Mouse (Mus musculus) hindbrain, postnatal 0 days (tissue): ENCODE measurements around the gene Spata2. TPM values are rescaled to one million over a fixed set of nuclear protein-coding genes. Genes with fewer than 3 reads are reported as not detected.

Experiments
- ATAC-seq: fragments of 200-750 bp; cut with Nextera tagmentation; 2 replicates; pipeline ENCODE4 v1.8.0; 2017; ENCODE audit warnings: mild to moderate bottlenecking, moderate TSS enrichment, moderate library complexity
- DNase-seq: peaks from one replicate; pipeline ENCODE4 v3.0.0-alpha.2; 2015; ENCODE audit warnings: low spot score
- H3K27ac ChIP-seq: fragments of 300-500 bp; sonication (generic); 2 replicates; pipeline ENCODE4 v1.5.1; 2014; ENCODE audit warnings: mild to moderate bottlenecking
- H3K27me3 ChIP-seq: fragments of 300-500 bp; sonication (generic); 2 replicates; pipeline ENCODE4 v1.6.1; 2014; ENCODE audit warnings: low read length, mixed read lengths; ENCODE audit not compliant: insufficient read depth
- H3K36me3 ChIP-seq: fragments of 300-500 bp; sonication (generic); 2 replicates; pipeline ENCODE4 v1.6.1; 2014; ENCODE audit warnings: low read length, mixed read lengths; ENCODE audit not compliant: insufficient read depth
- H3K4me1 ChIP-seq: fragments of 300-500 bp; sonication (generic); 2 replicates; pipeline ENCODE4 v1.6.1; 2014; ENCODE audit warnings: antibody characterized with exemption, low read length, mixed read lengths; ENCODE audit not compliant: insufficient read depth
- H3K4me2 ChIP-seq: fragments of 300-500 bp; sonication (generic); 2 replicates; pipeline ENCODE4 v1.6.1; 2014; ENCODE audit warnings: low read depth, mild to moderate bottlenecking, low read length, moderate library complexity, mixed read lengths
- H3K4me3 ChIP-seq: fragments of 300-500 bp; sonication (generic); 2 replicates; pipeline ENCODE4 v1.5.1; 2014; ENCODE audit warnings: low read length
- H3K9ac ChIP-seq: fragments of 300-500 bp; sonication (generic); replicated peaks from 2 replicates; pipeline ENCODE4 v1.6.1; 2014; ENCODE audit warnings: mild to moderate bottlenecking, low read length, moderate library complexity, mixed read lengths
- H3K9me3 ChIP-seq: fragments of 300-500 bp; sonication (generic); 2 replicates; pipeline ENCODE4 v1.6.1; 2016; ENCODE audit warnings: low read length, mixed read lengths
- CTCF ChIP-seq: IDR thresholded peaks from 2 replicates; pipeline ENCODE4 v1.5.1; 2016; ENCODE audit warnings: antibody characterized with exemption, control low read depth, low read depth
- WGBS: fragments of 180-500 bp; shearing (Covaris S2); extraction: QIAGEN DNeasy Blood & Tissue Kit; methylation state at CpG from one replicate; pipeline ENCODE4 v1.1.7; 2014; 5-methylcytosine and 5-hydroxymethylcytosine counted together
- polyA plus RNA-seq: library from polyadenylated mRNA; unstranded; fragments of >200 nt; fragmentation: Nextera tagmentation; extraction: Ambion mirVana; gene quantifications from 2 replicates; pipeline ENCODE4 v1.2.1, GENCODE M21; 2015
- total RNA-seq: library from RNA; depleted of rRNA; stranded (reverse); fragments of >200 nt; gene quantifications from 2 replicates; pipeline ENCODE4 v1.2.3, GENCODE M21; 2014

Gene Spata2
- total and polyA plus RNA-seq, 2 experiments from 2014 or later = 29.4 to 41.3 TPM

DNA sequence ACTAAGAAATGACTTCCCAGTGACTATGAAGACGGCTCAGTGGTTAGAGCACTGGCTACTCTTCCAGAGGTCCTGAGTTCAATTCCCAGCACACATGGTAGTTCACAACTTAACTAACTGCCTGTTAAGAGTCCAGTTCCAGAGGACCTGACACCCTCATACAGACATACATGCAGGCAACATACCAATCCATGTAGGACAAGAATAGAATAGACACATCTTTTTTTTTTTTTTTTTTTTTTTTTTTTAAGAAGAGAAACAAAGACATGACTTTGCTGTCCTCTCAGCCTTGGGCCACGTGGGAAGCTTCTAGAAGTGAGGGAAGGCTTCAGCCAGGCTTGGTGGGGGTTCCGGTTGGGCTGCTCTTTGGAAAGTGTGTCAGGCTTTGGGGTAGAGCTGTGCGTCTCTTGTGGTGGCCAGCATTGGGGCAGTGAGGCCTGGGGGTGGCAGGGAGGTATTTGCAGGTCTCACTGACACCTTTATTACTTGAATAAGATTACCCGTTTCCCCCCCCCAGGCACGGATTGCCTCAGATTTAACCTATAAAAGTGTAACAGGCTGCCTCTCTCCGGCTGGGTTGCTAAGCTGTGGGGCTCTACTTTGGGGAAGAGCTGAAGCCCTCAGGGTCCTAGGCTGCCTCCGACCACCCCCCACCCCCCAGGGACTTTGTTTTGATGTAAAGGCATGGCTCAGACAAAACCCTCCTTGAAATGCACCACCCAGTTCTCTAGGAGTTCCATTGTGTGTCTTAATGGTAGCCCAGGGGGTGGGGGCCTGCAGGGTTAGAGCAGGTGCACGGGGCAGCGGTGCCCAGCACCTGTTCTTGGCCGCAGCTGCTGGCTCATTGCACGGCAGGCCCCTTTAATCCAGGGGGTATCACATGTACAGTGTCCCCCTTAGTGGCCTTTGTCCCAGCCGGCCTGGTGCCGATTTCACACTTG is 47.1 kb upstream of the Spata2 start:
- TF ChIP-seq CTCF = no peak
- Histone ChIP-seq H3K9me3 (no peaks in the 10 kb centered on the region), H3K4me2 (peak overlapping the region; percentile 71), H3K36me3 (no peaks in the 10 kb centered on the region), H3K4me1 (0 out of 2 replicates have a peak, but pooled peaks cover 4% of the 10 kb centered on the region), H3K27ac (no peak overlapping the region), H3K9ac (0 out of 2 replicates have a peak overlapping the region, but pooled peaks have one; percentile 17), H3K4me3 (peak overlapping the region; percentile 6; the same call in 1 of the 2 replicates), H3K27me3 (peaks cover 19% of the 10 kb centered on the region; the same call in 1 of the 2 replicates)
- DNase-seq = no peak
- WGBS = 36% methylated on average over 14 of the region's 14 CpGs
- no peak for ATAC-seq

DNA sequence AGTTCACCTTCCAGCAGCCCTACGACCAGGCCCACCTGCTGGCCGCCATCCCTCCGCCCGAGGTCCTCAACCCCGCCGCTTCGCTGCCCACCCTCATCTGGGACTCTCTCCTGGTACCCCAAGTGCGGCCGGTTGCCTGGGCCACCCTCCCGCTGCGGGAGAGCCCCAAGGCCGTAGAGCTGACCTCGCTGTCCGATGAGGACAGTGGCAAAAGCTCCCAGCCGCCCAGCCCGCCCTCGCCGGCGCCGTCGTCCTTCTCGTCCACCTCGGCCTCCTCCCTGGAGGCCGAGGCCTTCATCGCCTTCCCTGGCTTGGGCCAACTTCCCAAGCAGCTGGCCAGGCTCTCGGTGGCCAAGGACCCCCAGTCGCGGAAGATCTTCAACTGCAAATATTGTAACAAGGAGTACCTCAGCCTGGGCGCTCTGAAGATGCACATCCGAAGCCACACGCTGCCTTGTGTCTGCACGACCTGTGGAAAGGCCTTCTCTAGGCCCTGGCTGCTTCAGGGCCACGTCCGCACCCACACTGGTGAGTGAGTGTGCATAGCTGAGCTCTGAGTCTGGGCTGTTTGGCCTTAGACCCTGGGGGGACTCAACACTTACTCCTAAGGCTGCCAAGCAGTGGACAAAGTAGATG is 46.1 kb upstream of the Spata2 start:
- Histone ChIP-seq H3K27ac (0 out of 2 replicates have a peak overlapping the region, but pooled peaks have one; percentile 16), H3K36me3 (no peaks in the 10 kb centered on the region), H3K4me2 (peak overlapping the region; percentile 71), H3K9ac (no peak overlapping the region; the same call in 1 of the 2 replicates), H3K27me3 (peaks cover 19% of the 10 kb centered on the region; the same call in 1 of the 2 replicates), H3K9me3 (no peaks in the 10 kb centered on the region), H3K4me1 (0 out of 2 replicates have a peak, but pooled peaks cover 4% of the 10 kb centered on the region), H3K4me3 (peak overlapping the region; percentile 38)
- WGBS = 37% methylated on average over 30 of the region's 34 CpGs
- ATAC-seq (no peak), DNase-seq (no peak)
- TF ChIP-seq CTCF = no peak

DNA sequence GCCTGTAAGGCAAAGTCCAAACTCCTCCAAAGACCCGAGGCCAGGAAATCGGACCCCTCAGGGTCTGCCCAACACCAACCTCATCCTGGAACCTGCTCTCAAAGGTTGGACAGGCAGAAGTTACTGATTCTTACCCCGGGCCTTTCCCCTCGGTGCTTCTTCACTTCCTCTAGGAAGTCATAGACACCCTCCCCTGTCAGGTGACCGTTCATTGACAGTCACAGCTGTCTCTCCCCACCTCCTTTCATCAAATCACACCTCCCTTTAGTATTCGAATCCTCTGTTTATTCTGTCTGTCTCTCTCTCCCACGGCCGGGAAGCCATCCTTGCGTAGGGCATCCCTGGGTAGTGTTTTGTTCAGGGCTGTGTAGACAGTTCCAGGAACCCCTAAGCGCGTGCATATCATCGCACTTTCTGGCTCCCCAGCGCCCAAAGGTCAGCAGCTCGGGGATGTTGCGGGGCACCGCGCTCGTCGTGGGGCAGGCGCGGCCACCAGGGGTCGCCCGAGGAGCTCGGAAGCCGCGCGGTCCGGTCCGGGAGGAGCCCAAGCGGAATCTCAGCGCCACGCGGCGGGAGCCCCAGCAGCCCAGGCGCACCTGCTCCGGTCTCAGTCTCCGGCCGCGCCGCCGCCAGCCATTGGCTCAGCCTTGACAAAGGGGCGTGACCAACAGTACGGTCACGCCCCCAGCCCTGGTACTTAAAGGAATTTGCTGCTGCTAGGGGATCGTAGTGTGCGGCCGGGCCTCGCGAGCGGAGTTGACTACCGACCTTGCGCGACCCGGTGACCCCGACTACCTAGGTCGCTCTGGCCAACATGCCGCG is 45.0 kb upstream of the Spata2 start, which contains the start of gene Snai1:
Gene Snai1, plus strand, starts transcription at position 720 of the 822 bp plus-strand sequence.
- TF ChIP-seq CTCF = peak; percentile 70
- peak; percentile 95 for ATAC-seq
- Histone ChIP-seq H3K4me1 (0 out of 2 replicates have a peak, but pooled peaks cover 4% of the 10 kb centered on the region), H3K36me3 (no peaks in the 10 kb centered on the region), H3K4me2 (peak within 1 kb of the TSS; percentile 71), H3K27ac (0 out of 2 replicates have a peak within 1 kb of the TSS, but pooled peaks have one; percentile 16), H3K9ac (peak within 1 kb of the TSS; percentile 39), H3K27me3 (peaks cover 19% of the 10 kb centered on the region; the same call in 1 of the 2 replicates), H3K9me3 (no peaks in the 10 kb centered on the region), H3K4me3 (peak within 1 kb of the TSS; percentile 38)
- under 1% methylated on average over 58 of the region's 58 CpGs for WGBS
- peak; percentile 94 for DNase-seq

DNA sequence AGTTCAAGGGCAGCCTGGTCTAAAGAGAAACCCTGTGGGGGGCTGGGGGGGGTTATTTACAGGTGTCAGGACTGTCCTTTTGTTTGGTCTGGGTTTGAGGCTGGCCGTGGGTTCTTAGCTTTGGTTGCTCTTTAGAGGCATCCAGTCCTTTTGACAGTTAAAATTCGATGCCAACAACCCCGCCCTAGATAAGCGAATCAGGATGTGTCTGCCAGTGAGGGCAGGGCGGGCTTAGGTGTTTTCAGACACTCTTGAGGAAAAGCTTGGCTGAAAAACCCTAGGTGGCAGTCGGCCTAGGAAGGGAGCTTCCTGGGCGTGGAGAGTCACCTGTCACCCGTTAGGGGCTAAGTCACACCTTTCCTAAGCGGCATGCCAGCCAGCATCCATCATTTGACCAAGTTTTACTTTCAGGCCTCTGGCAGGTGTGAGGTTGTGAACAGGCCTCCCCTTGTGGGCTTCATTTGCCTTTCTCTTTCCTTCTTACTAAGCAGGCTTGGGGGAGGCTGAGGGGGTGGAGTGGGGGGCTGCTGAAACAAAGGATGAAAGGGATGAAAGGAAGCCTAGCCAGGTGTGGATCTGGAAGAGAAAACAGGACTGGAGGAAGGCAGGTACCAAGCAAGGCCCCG is 43.7 kb upstream of the Spata2 start:
- no peaks in the 10 kb centered on the region for H3K9me3 ChIP-seq
- TF ChIP-seq CTCF = no peak
- peaks cover 19% of the 10 kb centered on the region; the same call in 1 of the 2 replicates for H3K27me3 ChIP-seq
- ATAC-seq (no peak), DNase-seq (no peak)
- H3K27ac ChIP-seq = no peak overlapping the region
- H3K36me3 ChIP-seq = no peaks in the 10 kb centered on the region
- WGBS = 49% methylated on average over 10 of the region's 10 CpGs
- H3K4me3 ChIP-seq = no peak overlapping the region
- H3K4me1 ChIP-seq = 0 out of 2 replicates have a peak, but pooled peaks cover 4% of the 10 kb centered on the region
- no peak overlapping the region for H3K9ac ChIP-seq
- H3K4me2 ChIP-seq = no peak overlapping the region

DNA sequence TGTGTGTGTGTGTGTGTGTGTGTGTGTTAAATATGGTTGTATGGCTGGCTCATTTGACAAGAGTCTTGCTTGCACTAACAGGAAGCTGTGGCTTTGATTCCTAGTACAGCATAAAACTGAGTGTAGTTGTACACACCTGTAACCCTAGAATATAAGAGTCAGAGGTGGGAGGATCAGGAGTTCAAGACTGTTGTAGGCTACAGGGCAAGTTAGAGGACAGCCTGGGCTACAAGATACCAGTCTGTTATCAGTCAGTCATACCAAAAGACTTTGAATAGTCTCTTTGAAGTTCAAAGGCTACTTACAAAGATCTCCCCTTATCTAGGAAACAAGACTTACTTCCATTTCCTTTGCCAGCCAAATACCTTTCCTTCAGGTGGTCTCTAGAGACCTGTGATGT is 41.2 kb upstream of the Spata2 start:
- no peak for TF ChIP-seq CTCF
- DNase-seq = no peak
- Histone ChIP-seq H3K4me3 (no peak overlapping the region), H3K27me3 (peaks cover 16% of the 10 kb centered on the region; the same call in 1 of the 2 replicates), H3K36me3 (no peaks in the 10 kb centered on the region), H3K4me1 (0 out of 2 replicates have a peak, but pooled peaks cover 4% of the 10 kb centered on the region), H3K9ac (no peak overlapping the region), H3K4me2 (no peak overlapping the region), H3K27ac (no peak overlapping the region), H3K9me3 (no peaks in the 10 kb centered on the region)
- no peak for ATAC-seq
